Mouse (Mus musculus): ENCODE results near the gene Ociad2. TPM values are rescaled to one million over a fixed set of nuclear protein-coding genes. Genes with fewer than 3 reads are reported as not detected.

The Ociad2 gene
- total RNA-seq, 1 experiment from 2014 or later = 0.23 TPM

DNA sequence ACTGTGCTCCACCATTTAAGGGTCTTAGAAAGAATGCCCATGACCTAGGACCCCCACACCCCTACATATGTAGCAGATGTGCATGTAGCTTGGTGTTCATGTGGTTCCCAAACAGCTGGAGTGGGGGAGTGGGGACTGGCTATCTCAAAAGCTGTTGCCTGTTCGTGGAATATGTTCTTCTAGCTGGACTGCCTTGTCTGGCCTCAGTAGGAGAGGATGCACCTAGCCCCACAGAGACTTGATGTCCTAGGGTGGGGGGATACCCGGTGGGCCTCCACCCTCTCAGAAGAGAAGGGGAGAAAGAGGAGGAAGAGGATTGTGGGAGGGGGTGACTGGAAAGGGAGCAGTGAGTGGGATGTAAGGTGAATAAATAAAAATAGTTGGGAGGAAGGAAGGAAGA lies 65.9 kb downstream of the Ociad2 start:
- no peak for ATAC-seq (ENCODE audit: extremely low read depth, insufficient number of reproducible peaks, low FRiP score, poor library complexity, severe bottlenecking)

DNA sequence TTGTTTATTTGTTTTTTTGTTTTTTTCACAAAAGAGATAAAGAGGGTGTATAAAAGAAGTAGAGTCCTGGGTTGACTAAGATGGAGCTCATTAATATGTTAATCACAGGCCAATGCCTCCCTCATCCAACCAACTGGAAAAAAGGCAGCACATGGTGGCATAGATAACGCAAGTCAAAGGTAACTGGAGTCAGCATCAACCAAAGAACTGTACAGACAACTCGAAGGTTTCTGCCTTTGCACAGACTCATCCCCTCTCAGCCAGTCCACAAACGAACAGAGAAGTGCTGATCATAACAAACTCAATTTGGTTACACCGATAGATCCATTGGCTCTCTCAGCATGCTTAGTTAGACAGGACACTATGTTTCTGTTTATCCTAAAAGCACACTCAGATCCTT lies 67.7 kb downstream of the Ociad2 start:
- ATAC-seq (ENCODE audit: extremely low read depth, insufficient number of reproducible peaks, low FRiP score, poor library complexity, severe bottlenecking) = no peak

Other genes with a start within 250 kb of the Ociad2 start
- 144 and 156 TPM in 2 replicates for gene Fryl, start 84.4 kb downstream of the Ociad2 start, total RNA-seq (2017)
- 203 and 209 TPM in 2 replicates for gene Ociad1, start 48.2 kb downstream of the Ociad2 start, total RNA-seq (2017)
- not detected in 2 replicates for gene Cwh43, start 65.0 kb upstream of the Ociad2 start, total RNA-seq (2017)
- 6.4 and 10.4 TPM in 2 replicates for gene Dcun1d4, start 140.0 kb upstream of the Ociad2 start, total RNA-seq (2017)